Mouse (Mus musculus) lung, postnatal 4 days (tissue): ENCODE data around the gene Ube2h.

ENCODE experiments used
- DNase-seq, 2 experiments: peaks; one replicate each; pipeline ENCODE4 v3.0.0; 2021

Ube2h gene

GRCm38 (mm10) chr6:30182038-30182437, 122.3 kb downstream of the Ube2h start:
- peak in 1 of 2 experiments; percentile 68 for DNase-seq

GRCm38 (mm10) chr6:30180321-30180720, 124.0 kb downstream of the Ube2h start:
- no peak for DNase-seq

- no peak for DNase-seq
These were observed 125.3 kb downstream of the Ube2h start for GRCm38 (mm10) chr6:30179046-30179445.

GRCm38 (mm10) chr6:30178023-30178639, 126.2 kb downstream of the Ube2h start:
- no peak for DNase-seq

GRCm38 (mm10) chr6:30177305-30177704, 127.0 kb downstream of the Ube2h start:
- no peak for DNase-seq

DNA sequence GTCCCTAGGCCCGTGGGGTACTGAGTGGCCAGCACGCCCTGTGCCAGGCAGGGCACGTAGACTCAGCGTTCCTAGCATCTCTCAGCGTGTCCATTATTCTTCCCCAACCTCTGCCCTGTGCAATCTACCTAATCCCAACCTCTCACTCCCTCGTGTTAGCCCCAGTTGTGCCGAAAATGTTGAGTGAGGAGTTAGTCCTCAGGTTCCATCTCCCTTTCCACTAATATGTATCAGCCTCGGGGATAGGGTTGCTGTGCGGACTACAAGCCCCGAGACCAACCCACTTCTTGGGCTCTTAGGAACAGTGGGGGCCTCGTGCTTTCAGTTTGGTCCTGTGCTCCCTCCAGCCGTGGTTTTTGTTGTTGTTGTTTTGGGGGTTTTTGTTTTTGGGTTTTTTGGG, 127.8 kb downstream of the Ube2h start:
- no peak for DNase-seq

DNA sequence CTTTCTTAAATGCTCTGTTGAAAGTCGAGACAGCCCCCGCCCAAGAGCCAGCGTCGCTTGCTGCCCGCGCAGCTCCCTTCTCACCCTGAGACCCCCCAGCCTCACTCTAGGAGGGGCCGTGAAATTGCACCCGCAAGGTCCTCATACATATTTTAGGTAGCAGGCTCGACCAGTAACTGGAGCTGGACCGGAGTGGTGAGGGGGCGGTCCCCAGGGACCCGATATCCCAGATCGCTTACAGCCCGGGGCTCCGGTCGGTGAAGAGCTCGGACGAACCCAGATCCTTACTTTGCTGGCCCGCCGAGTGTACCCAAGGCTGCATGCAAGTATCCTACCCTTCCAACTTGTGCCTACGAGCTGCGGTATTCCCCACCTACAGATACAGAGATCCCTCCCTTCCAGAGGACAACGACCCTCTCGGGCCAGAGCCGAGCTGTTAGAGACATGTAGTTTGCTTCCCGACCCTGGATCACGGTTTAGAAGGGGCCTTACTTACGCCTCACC, 128.4 kb downstream of the Ube2h start:
- DNase-seq: no peak

DNA sequence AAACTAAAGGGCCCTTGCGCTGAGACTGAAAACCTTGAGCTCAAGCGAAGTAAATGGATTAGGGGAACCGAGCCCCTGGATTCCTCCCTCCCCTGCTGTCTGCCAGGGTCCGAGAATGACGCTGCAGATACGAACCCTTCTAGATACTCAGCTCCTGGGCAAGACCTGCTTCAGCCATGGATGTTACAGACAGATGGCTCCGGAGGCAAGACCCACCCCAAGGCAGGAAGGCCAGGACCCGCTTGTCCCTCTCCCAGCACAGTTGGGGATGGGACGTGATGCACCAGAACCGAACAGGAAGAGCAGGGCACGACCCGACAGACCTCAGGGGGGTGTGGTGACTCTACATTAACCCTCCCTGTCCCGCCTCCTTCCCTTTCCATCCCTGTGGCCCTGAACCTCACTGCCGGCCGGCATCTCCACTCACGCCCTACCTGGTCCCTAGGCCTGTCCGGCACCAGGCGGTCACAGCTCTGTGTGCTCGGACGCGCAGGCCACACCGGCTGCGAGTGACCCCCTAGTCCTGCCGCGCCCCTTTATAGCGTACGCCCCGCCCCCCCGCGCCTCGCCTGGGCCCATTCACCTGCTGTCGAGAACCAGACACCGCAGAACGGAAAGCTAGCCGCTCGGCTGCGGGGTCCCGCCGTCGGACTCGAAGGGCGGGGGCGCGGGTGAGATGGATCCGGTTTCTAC, 129.0 kb downstream of the Ube2h start:
- no peak for DNase-seq

- peak in 1 of 2 experiments; percentile 32 for DNase-seq
These were observed 129.7 kb downstream of the Ube2h start for GRCm38 (mm10) chr6:30174461-30175224.

DNA sequence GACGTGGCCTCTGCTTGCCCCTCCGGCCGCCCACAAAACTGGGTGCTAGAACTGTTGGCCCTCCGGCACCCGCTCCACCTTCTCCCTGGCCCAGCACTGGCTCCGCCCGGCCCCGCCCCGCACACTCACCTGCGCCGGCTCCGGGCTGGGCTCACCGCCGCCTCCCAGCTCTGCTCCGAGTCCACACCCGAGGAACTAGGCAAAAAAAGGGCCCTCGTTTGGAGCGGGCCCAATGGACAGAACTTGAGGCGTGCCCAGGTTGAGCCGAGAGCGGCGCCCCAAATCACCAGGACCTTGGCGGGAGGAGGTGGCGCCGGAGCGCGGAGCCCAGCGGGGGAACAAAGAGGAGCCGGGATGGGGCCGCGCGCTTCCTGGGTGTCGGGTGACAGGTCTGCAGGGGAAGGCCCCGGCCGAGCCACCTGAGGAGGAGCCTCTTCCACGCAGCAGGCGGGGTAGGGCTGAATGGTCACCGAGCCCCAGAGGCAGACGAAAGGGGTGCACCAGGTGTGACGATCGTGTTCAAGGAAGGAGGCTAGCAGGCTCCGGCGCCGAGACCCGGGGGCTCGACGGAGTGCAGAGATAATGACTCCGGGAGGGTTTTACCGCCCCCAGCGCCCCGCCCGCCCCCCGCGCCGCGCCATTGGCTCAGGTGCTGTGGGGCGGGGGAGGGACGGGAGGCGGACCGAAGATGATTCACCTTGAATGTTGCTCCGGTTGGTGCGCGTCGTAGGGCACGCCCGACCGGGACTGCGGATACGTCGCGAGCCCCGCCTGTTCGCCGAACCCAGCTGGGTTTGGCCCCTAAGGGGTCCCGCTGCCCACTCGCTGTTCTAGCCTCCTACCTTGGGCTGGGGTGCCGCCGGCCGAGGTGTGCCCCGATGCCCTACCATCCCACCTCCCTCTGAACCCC, 130.5 kb downstream of the Ube2h start:
- DNase-seq: peak; percentile 62 to 74

DNA sequence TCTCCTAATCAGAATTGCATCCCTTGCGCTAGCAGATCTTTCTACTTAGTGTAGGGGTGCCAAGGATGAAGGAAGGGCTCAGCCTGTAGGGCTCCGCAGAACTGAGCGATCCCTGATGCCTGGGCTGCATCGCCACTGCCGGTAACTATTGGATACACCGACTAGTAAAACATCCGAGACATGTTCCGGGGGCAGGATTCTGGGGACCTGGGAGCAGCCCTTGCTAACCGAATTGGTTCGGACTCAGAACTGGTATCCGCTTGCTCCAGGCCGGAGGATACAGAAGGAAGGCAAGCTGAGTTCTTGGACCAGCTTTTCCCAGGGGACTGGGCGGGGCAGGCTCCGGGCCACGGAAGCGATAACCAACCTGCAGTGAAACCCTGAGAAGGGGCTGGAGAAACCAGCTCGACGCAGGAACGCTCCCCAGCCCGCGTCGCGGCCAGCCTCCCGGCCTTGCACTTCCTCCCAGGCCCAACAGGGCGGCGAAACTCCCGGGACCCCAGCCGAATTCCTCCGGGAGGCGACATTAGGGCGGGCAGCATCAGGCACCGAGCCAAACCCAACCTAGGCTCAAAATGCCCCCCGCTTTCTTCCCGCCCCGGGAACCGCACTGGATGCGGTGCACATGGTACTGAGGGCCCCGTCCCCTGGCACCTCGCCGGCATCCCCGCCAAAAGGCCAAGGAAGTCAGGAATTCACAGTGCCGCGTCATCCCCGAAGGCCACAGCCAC, 131.4 kb downstream of the Ube2h start:
- DNase-seq: peak in 1 of 2 experiments; percentile 60

DNA sequence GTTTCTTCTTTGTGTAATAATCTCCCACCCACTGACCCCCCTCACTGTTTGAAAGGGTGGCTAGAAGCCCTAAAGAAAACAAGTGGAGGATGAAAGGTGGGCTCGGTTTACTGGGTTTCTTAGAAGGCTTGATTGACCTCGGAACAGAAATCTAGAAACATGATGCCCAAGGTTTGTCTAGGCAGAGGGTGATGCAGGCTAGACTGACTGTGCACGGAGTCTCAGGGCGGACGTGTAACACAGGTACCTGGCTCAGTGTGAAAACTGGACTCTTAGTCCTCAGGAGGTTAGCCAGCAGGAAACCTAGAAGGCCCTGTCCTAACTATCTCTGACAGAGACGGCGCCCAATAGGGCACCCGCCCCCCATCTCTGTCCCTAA, 131.9 kb downstream of the Ube2h start:
- DNase-seq: no peak

DNA sequence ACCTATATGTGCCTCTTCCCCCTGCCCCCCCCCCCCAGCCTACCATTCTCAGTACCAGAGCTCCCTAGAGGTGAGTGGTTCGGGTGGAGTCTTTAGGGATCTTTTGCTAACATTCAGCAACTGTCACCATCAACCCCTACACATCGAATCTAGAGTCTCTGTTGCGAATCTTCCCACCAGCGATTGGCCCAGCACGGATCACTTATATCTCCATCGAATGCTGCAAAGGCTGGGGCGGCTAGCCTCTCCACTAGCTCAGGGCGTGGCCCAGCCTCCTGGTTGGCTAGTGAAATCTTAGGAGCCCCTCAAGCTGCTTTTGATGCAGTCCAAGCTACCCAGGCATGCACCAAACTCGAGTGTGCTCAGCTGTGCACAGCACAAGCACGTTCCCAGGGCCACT, 132.4 kb downstream of the Ube2h start:
- no peak for DNase-seq

- DNase-seq: no peak
These were observed 133.1 kb downstream of the Ube2h start for GRCm38 (mm10) chr6:30171226-30171625.

- DNase-seq: no peak
These were observed 135.2 kb downstream of the Ube2h start for GRCm38 (mm10) chr6:30169148-30169547.

- peak; percentile 25 to 49 for DNase-seq
These were observed 136.1 kb downstream of the Ube2h start for GRCm38 (mm10) chr6:30168275-30168674.

GRCm38 (mm10) chr6:30167192-30167591, 137.1 kb downstream of the Ube2h start:
- no peak for DNase-seq

- DNase-seq: no peak
These were observed 138.0 kb downstream of the Ube2h start for GRCm38 (mm10) chr6:30166349-30166748.

- peak in 1 of 2 experiments; percentile 25 for DNase-seq
These were observed 142.2 kb downstream of the Ube2h start for GRCm38 (mm10) chr6:30162091-30162490.

- DNase-seq: no peak
These were observed 142.7 kb downstream of the Ube2h start for GRCm38 (mm10) chr6:30161618-30162017.
